Mouse (Mus musculus): Measurements from ENCODE around the gene Slc25a43.
"Not testable (repeated sequence)": the region's sequence is repeated elsewhere in the genome, so short reads cannot be mapped to it uniquely, and the experiment has no call there.

Gene Slc25a43

DNA sequence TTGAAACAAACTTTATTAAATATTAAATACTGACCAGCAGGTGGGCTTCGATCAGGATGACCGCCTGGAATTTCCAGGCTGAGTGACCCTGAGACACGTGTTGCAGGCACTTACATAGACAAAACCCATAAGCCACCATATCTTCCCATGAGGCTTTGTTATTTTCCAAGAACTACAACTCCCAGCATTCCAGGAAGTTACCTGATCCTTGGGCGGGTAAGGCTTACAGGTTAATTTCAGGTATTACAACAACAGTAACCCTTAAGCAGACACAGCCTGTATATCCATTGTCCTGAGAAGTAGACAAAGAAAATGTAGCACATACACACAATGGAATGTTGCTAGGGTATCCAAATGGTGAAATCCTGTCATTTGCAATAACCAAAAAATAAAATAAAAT lies 45.9 kb downstream of the Slc25a43 start:
- DNase-seq, result no peak

- no peak for DNase-seq
These were observed 51.1 kb downstream of the Slc25a43 start for GRCm38 (mm10) chrX:36794571-36794970.

DNA sequence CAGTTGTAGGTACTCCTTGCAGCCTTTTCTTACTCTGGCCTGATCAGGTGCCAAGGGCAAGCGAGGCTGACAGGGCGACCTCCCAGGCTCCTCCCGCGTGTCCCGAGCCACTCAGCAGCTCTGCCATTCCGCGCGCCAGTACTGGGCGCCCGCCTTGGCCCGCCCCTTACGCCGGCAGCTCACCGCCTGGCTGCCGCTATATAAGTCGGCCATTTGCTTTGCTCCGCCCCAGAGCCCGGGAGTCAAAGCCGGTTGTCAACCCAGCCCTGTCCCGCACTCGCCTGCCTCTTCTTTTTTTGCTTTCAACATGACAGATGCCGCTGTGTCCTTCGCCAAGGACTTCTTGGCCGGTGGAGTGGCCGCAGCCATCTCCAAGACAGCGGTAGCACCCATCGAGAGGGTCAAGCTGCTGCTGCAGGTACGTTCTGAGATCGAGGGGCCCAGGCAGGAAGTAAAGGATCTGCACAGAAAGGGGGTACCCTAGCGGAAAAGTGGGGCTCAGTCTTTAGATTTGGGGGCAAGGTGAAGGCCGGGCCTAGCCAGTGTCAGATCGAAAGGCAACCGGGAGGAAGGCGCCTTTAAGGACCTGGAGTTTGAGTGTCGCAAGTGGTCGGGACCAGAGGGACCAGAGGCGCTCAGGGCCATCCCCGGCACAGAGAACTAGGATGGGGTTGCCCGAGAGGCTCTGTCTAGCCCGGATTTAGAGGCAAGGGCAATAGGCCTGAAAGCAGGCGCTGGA lies 52.1 kb downstream of the Slc25a43 start, which contains the start of gene Slc25a5:
Gene Slc25a5 (plus strand): TSS at position 228 of the 739 bp plus-strand sequence.
- DNase-seq, result peak; percentile 82 to 91

DNA sequence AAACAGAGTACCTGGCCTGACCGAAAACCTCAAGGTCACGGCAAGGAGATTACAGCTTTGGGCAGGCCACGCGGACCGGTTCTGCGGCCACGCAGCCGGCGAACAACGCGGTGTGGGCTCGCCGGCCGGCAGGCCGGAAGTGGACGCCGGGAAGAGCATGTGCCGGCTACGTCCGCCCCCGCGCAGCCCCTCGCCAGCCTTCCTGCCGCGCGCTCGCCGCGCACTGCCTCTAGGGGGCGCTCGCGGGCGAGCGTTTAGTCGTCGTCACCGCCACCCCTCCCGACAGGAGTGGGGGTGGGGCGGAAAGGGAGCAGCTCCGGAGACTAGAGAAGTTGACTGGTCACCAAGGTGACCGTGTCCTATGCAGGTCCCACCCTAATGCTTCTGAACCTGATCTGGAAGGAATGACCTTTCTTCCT lies 52.7 kb downstream of the Slc25a43 start:
- DNase-seq, result peak; percentile 82 to 84

DNA sequence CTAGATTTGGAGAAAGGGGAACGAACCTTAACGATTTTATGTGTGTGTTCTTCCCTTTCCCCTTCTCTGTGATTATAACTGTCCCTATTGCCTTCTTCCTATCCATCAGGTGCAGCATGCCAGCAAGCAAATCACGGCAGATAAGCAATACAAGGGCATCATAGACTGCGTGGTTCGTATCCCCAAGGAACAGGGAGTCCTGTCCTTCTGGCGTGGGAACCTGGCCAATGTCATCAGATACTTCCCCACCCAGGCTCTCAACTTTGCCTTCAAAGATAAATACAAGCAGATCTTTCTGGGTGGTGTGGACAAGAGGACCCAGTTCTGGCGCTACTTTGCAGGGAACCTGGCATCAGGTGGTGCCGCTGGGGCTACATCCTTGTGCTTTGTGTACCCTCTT lies 53.3 kb downstream of the Slc25a43 start:
- DNase-seq, result not testable (repeated sequence)

GRCm38 (mm10) chrX:36799131-36799879 lies 55.8 kb downstream of the Slc25a43 start:
- DNase-seq, result no peak

DNA sequence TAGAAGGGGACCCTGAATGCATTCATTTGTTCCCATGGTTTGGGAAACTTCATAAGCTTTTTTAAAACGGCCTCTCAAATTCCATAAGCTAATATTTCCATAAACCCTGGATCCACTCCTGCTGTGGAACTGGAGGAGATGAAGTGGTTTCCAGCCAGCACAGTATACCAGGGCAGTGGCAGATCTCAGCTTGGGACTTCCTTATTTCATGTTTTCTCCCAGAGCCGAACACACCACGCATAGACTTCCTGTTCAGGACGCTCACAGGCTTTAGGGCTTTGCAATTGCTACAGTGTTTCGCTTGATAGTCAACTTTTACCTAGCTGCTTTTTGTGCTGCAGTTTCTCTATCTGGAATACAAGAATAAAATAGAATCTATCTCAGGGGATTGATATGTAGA lies 59.7 kb downstream of the Slc25a43 start:
- peak; percentile 6 to 7 for DNase-seq

DNA sequence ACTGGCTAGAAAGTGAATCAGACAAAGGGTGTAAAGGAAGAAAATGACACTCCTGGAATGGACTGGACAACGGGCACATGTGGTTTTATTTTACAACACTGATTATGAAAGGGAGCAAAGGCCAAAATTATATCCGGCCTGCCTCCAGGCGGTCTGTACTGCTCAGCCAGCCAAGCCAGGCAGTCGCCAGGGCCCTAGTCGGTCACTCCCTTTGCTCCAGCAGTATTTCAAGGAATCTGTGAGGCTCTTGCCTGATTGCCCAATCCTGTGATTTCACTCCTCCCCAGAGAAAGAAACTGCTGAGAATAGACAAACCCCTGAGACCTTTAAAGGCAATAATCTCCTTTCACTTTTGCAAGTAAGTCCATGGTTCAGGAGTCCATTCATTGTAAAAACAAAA lies 60.7 kb downstream of the Slc25a43 start:
- DNase-seq, result no peak

DNA sequence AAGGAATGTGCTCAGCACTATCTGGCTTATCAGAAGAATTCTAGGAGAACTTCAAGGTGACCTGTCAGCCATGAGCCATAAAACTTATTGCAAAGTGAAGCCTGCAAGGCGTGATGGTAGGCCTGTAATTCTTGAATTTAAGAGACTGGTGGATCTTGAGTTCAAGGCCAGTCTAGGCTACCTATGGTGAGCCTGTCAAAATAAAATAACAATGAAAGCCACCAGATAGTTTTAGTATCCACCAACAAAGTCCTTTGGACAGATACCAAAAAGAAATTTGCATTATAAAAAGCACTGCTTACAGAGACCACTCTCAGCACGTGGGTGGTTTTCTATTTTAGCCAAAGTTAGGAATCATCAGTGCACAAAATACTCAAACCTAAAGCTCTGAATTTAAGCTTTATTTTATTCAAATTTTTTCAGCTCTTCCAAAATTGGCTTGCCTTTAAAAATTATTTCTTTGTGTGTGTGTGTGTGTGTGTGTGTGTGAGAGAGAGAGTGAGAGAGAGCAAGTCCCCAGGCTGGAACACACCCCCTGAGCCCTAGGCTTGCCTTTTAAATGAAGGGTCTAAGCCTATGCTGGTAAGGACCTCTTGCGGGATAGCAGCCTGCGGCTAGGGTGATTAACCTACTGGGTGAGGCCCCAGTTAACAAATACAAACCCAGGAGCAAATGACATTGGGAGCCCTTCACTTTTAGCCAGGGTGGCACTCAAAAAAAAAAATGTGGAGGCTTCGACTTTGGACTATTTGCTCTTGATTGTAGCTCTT lies 62.2 kb downstream of the Slc25a43 start:
- DNase-seq, result no peak

GRCm38 (mm10) chrX:36807360-36808317 lies 64.2 kb downstream of the Slc25a43 start:
- DNase-seq, result peak; percentile 84

- no peak for DNase-seq
These were observed 64.8 kb downstream of the Slc25a43 start for GRCm38 (mm10) chrX:36808318-36808683.

DNA sequence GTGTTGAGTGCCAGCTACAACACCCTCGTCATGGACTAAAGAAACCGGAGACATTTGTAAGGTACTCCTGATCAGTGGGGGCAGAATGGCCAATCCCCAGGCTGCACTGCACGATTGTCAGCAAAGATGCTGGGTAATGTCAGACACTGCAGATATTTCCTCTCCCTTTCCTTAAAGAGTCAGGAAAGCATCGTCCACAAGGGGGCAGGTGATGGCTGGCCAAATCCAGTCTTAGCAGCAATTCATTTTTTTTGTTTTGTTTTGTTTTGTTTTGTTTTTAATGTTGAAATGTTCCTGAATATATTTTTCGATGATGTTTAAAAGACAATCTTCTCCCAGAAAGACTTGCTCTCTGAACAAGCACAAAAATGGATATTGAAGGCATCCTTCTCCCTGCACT lies 67.9 kb downstream of the Slc25a43 start:
- DNase-seq, result peak; percentile 9 to 17

GRCm38 (mm10) chrX:36814161-36814836 lies 70.8 kb downstream of the Slc25a43 start:
- no peak for DNase-seq

DNA sequence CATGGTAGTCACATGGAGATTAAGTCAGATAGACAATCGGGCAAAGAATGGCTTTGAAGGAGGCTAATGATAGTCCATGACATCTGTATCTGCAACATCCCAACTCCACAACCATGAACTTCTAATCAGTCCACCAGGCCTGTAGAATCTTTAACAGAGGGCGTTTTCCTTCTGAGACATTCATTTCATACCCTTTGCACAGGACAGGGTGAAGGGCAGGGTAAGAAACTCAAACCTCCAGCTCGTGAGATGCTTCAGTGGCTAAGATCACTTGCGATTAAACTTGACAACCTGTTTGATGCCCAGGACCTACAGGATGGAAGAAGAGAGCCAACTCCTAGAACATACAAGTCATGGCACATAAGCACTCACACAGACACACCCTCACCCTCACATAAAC lies 71.6 kb downstream of the Slc25a43 start:
- DNase-seq, result no peak

- DNase-seq, result no peak
These were observed 72.0 kb downstream of the Slc25a43 start for GRCm38 (mm10) chrX:36815439-36815838.

DNA sequence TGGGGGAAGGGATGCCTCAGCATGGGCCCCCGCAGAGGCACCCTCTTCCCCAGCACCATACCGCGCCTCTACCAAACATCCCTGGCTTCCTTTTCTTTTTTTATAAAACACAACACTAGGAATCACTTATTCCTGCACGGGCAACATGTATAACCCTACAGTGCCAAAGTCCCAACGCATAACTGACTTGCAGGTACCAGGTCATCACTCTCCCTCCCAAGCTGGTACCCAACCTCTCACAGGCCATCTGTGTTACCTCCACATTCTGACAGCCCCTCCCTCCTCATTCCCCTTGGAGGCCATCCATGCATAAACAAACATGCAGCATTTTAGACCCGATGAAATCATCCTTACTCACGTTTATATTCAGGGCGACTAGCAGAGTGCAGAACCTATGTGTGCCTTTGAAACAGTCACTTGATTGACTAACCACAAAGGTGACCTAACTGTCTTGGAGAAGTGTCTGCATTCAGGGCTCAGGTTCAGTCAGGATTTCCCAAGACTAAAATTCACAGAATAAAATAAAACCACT lies 73.0 kb downstream of the Slc25a43 start:
- DNase-seq, result no peak

- DNase-seq, result no peak
These were observed 73.5 kb downstream of the Slc25a43 start for GRCm38 (mm10) chrX:36816953-36817441.

- DNase-seq, result no peak
These were observed 76.1 kb downstream of the Slc25a43 start for GRCm38 (mm10) chrX:36819575-36819974.

DNA sequence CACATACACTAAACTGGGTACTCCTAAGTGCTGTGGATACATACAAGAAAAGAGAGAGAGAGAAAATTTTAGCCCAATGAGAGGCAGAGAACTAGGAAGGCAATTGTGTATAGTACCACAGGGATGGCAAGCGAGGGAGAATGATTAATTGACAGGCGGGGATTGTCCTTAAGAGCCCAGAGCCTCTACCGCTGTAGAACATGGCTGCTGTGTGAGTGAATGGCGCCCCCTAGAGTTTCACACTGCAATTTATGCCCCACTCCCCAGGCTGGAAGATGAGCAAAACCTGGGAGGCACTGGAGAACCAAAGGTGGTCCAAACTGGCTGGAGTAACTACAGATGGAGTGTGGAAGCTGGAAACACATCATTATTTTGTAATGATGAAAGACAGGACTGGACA lies 76.7 kb downstream of the Slc25a43 start:
- DNase-seq, result peak; percentile 34 to 41

DNA sequence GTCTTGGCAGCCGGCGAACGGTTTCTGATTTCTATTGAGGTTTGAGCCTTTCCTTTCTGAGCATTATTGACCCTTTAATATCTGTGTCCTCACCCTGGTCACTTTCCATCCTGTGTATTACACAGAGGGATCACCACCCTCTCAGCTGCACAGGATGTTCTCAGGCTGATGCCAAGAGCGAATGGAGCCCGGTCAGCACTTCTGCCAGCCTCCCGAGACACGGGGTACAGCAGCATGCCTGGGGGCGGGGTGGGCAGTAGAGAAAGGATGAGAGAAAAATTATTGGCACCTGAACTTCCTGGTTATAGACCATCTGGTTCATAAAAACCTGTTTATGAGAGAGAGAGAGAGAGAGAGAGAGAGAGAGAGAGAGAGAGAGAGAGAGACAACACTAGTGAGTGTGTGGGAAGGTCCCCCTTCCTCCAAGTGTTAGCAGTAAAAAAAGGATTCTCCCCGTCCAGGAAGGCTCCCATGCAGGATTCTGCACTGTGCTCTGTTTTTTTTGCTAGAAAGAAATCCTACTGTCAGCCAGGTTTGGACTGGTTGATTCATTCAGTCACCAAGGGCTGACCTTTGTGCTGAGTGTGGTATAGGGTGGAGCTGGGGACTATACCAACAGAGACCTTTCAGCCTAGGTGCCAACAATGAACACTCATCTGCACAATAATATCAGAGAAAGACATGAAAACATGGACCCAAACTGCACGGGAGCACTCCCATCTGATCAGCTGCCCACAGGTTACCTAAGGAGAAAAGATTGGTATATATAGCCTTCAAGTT lies 80.7 kb downstream of the Slc25a43 start:
- no peak for DNase-seq
